24 mouse cellular contexts compared by ENCODE assay signal in genomic region chr13:115130035-115130434, GRCm38 (mm10). TPM values are rescaled to one million over a fixed set of nuclear protein-coding genes. Genes with fewer than 3 reads are reported as not detected.
DNase-seq lines count a peak whose midpoint lies in the region; ATAC-seq and TF ChIP-seq lines count a peak whose summit lies in the region.
"Had no signal": no experiment of that assay in that cellular context is flagged by ENCODE, and none has a peak within 500 bp of the region (broad histone marks: within the 10 kb centered on the region; RNA-seq: fewer than 3 reads in every experiment).

No protein-coding gene starts in this region.

- no peak for DNase-seq in heart, adult 2 months
- DNase-seq in ovary, postnatal 36 days (ENCODE audit: low spot score), result no peak
- DNase-seq in retina, postnatal 1 day, result no peak
- DNase-seq: adrenal gland, adult 2 months; adrenal gland, postnatal 10 days; adrenal gland, postnatal 25 days; cerebellum, adult 11-12 months; cerebellum, adult 2 months; cerebellum, adult 9-10 months; cerebellum, postnatal 10 days; cerebellum, postnatal 25 days; embryo, embryonic 11 days; forebrain, postnatal 0 days had no signal

- 47% methylated on average over 2 of the region's 2 CpGs for WGBS in heart, adult 2 months
- WGBS in heart, embryonic 12.5 days, result 79% methylated on average over 2 of the region's 2 CpGs
- 94% methylated on average over 2 of the region's 2 CpGs for WGBS in forebrain, embryonic 13.5 days

- no peak for TF ChIP-seq POLR2A in heart, adult 2 months (IDR thresholded peaks at IDR 0.05; ENCODE audit: insufficient read depth, low read depth, low read length)

- H3K9ac ChIP-seq in heart, adult 2 months (ENCODE audit: low read depth, low read length), result no peak overlapping the region
- no peak overlapping the region for H3K9ac ChIP-seq in heart, embryonic 12.5 days
- no peak overlapping the region for H3K9ac ChIP-seq in forebrain, embryonic 13.5 days
- H3K9ac ChIP-seq: embryonic facial prominence, embryonic 13.5 days; embryonic facial prominence, embryonic 15.5 days; forebrain, embryonic 12.5 days; forebrain, embryonic 15.5 days; forebrain, postnatal 0 days had no signal

- H3K9me3 ChIP-seq in heart, embryonic 12.5 days (replicated peaks), result no peaks in the 10 kb centered on the region
- H3K9me3 ChIP-seq in forebrain, embryonic 13.5 days (replicated peaks), result no peaks in the 10 kb centered on the region
- H3K9me3 ChIP-seq: embryonic facial prominence, embryonic 13.5 days; embryonic facial prominence, embryonic 15.5 days; forebrain, embryonic 10.5 days; forebrain, embryonic 12.5 days; forebrain, embryonic 15.5 days had no signal

- H3K79me2 ChIP-seq in heart, adult 2 months (replicated peaks; ENCODE audit: control insufficient read depth, insufficient read depth, low read length), result no peaks in the 10 kb centered on the region

- no peak overlapping the region for H3K4me3 ChIP-seq in heart, adult 2 months
- H3K4me3 ChIP-seq in heart, embryonic 12.5 days, result no peak overlapping the region
- no peak overlapping the region for H3K4me3 ChIP-seq in forebrain, embryonic 13.5 days
- H3K4me3 ChIP-seq: embryonic facial prominence, embryonic 13.5 days; embryonic facial prominence, embryonic 15.5 days; erythroblast, embryonic 14.5 days; forebrain, embryonic 10.5 days; forebrain, embryonic 12.5 days; forebrain, embryonic 15.5 days had no signal

- TF ChIP-seq CTCF in heart, adult 2 months (IDR thresholded peaks at IDR 0.05), result no peak

- peak overlapping the region; percentile 19 for H3K27ac ChIP-seq in heart, adult 2 months
- H3K27ac ChIP-seq in heart, embryonic 12.5 days (ENCODE audit: poor library complexity, severe bottlenecking), result no peak overlapping the region
- no peak overlapping the region for H3K27ac ChIP-seq in forebrain, embryonic 13.5 days
- H3K27ac ChIP-seq: embryonic facial prominence, embryonic 13.5 days; embryonic facial prominence, embryonic 15.5 days; forebrain, embryonic 10.5 days; forebrain, embryonic 12.5 days; forebrain, embryonic 15.5 days had no signal

- intact Hi-C loops in heart, adult 2 months (cut with DNase I), result no loop called here

- no peaks in the 10 kb centered on the region for H3K27me3 ChIP-seq in heart, adult 2 months (ENCODE audit: control insufficient read depth, insufficient read depth, low read length)
- H3K27me3 ChIP-seq in heart, embryonic 12.5 days (replicated peaks), result no peaks in the 10 kb centered on the region
- no peaks in the 10 kb centered on the region for H3K27me3 ChIP-seq in forebrain, embryonic 13.5 days
- H3K27me3 ChIP-seq: embryonic facial prominence, embryonic 13.5 days; embryonic facial prominence, embryonic 15.5 days; forebrain, embryonic 12.5 days; forebrain, embryonic 15.5 days had no signal

- no peak overlapping the region for H3K4me2 ChIP-seq in heart, embryonic 12.5 days
- H3K4me2 ChIP-seq in forebrain, embryonic 13.5 days, result no peak overlapping the region
- H3K4me2 ChIP-seq: embryonic facial prominence, embryonic 13.5 days; embryonic facial prominence, embryonic 15.5 days; forebrain, embryonic 12.5 days; forebrain, embryonic 15.5 days had no signal

- H3K4me1 ChIP-seq in heart, adult 2 months (ENCODE audit: control insufficient read depth, insufficient read depth, low read length), result peaks cover 4% of the 10 kb centered on the region
- H3K4me1 ChIP-seq in heart, embryonic 12.5 days (replicated peaks), result 0 out of 2 replicates have a peak, but pooled peaks cover 7% of the 10 kb centered on the region
- H3K4me1 ChIP-seq in forebrain, embryonic 13.5 days, result no peaks in the 10 kb centered on the region
- H3K4me1 ChIP-seq: embryonic facial prominence, embryonic 13.5 days; embryonic facial prominence, embryonic 15.5 days; forebrain, embryonic 10.5 days; forebrain, embryonic 12.5 days; forebrain, embryonic 15.5 days had no signal

- no peak for TF ChIP-seq EP300 in heart, adult 2 months (IDR thresholded peaks at IDR 0.05; ENCODE audit: insufficient read depth, low read depth, low read length)

- ATAC-seq in heart, embryonic 12.5 days (ENCODE audit: insufficient number of reproducible peaks, low FRiP score), result no peak
- ATAC-seq in common myeloid progenitor, adult 5-6 weeks (replicated peaks; ENCODE audit: low read depth, poor library complexity, severe bottlenecking), result 0 out of 2 replicates have a peak, but pooled peaks have one; percentile 38
- 0 out of 2 replicates have a peak, but pooled peaks have one; percentile 46 for ATAC-seq in megakaryocyte, adult 5-6 weeks (ENCODE audit: poor library complexity, severe bottlenecking)
- ATAC-seq in forebrain, embryonic 13.5 days, result no peak
- ATAC-seq: forebrain, embryonic 15.5 days; forebrain, postnatal 0 days had no signal

- H3K36me3 ChIP-seq in heart, adult 2 months (ENCODE audit: control insufficient read depth, insufficient read depth, low read length), result no peaks in the 10 kb centered on the region; the same call in none of the 2 replicates
- no peaks in the 10 kb centered on the region for H3K36me3 ChIP-seq in heart, embryonic 12.5 days
- no peaks in the 10 kb centered on the region for H3K36me3 ChIP-seq in forebrain, embryonic 13.5 days (ENCODE audit: poor library complexity, severe bottlenecking)
- H3K36me3 ChIP-seq: embryonic facial prominence, embryonic 13.5 days; embryonic facial prominence, embryonic 15.5 days; forebrain, embryonic 10.5 days; forebrain, embryonic 12.5 days; forebrain, embryonic 15.5 days had no signal

RNA-seq across cellular contexts. Expression of gene Itga1, which starts 28.3 kb away (rescaled TPM):
- total RNA-seq in heart, adult 2 months (2021), result 10 to 100 TPM; 34.8 TPM
- polyA plus RNA-seq in heart, adult 2 months (2012; rRNA removed), result 6.8 and 14.0 TPM in 2 replicates
- 33.0 and 33.3 TPM in 2 replicates for polyA plus RNA-seq in heart, embryonic 12.5 days (2016; fragmentation: Nextera tagmentation; extraction: Ambion mirVana)
- total RNA-seq in common myeloid progenitor, adult 5-6 weeks (2017), result 1.5 and 1.9 TPM in 2 replicates
- 60.3 and 63.4 TPM in 2 replicates for total RNA-seq in megakaryocyte, adult 5-6 weeks (2015)
- 45.5 and 47.2 TPM in 2 replicates for total RNA-seq in megakaryocyte, adult 5-6 weeks (2017)
- 5.3 and 5.6 TPM in 2 replicates for polyA plus RNA-seq in forebrain, embryonic 13.5 days (2015; fragmentation: Nextera tagmentation; extraction: Ambion mirVana)
- total RNA-seq: MEL had no signal
- polyA plus RNA-seq: erythroblast, embryonic 14.5 days had no signal

RNA-seq across cellular contexts. Expression of gene Gm49395, which starts 28.3 kb away (rescaled TPM):
- total RNA-seq in heart, adult 2 months (2021), result 10 to 100 TPM in 1 of 2 experiments, 1 to 10 TPM in 1; 7.8 to 10.5 TPM
- 0.64 and 2.4 TPM in 2 replicates for polyA plus RNA-seq in heart, adult 2 months (2012; rRNA removed)
- 8.1 and 9.2 TPM in 2 replicates for polyA plus RNA-seq in heart, embryonic 12.5 days (2016; fragmentation: Nextera tagmentation; extraction: Ambion mirVana)
- 11.1 TPM in 1 of 2 replicates, not detected in the other for total RNA-seq in common myeloid progenitor, adult 5-6 weeks (2017)
- total RNA-seq in megakaryocyte, adult 5-6 weeks (2015), result 12.9 and 14.0 TPM in 2 replicates
- total RNA-seq in megakaryocyte, adult 5-6 weeks (2017), result 7.0 and 9.2 TPM in 2 replicates
- polyA plus RNA-seq in forebrain, embryonic 13.5 days (2015; fragmentation: Nextera tagmentation; extraction: Ambion mirVana), result 2.7 and 2.8 TPM in 2 replicates

RNA-seq across cellular contexts. Expression of gene Pelo, which starts 40.0 kb away (rescaled TPM):
- total RNA-seq in heart, adult 2 months (2021), result 10 to 100 TPM; 15.6 to 18.0 TPM
- polyA plus RNA-seq in heart, adult 2 months (2012; rRNA removed), result 16.1 and 16.5 TPM in 2 replicates
- 7.1 TPM in 2 replicates for polyA plus RNA-seq in heart, embryonic 12.5 days (2016; fragmentation: Nextera tagmentation; extraction: Ambion mirVana)
- total RNA-seq in common myeloid progenitor, adult 5-6 weeks (2017), result 8.3 and 10.0 TPM in 2 replicates
- total RNA-seq in megakaryocyte, adult 5-6 weeks (2015), result 7.8 and 11.6 TPM in 2 replicates
- total RNA-seq in megakaryocyte, adult 5-6 weeks (2017), result 5.7 and 7.0 TPM in 2 replicates
- polyA plus RNA-seq in forebrain, embryonic 13.5 days (2015; fragmentation: Nextera tagmentation; extraction: Ambion mirVana), result 4.3 and 4.5 TPM in 2 replicates

Comparison
In these comparisons a context has a peak if more than half of its experiments do, and no peak if none do; other contexts are left out.
1. ATAC-seq: peak in common myeloid progenitor, adult 5-6 weeks (single experiment) and megakaryocyte, adult 5-6 weeks (single experiment); none in heart, embryonic 12.5 days (single experiment) and forebrain, embryonic 13.5 days (single experiment).
2. RNA of gene Itga1, which starts 28.3 kb away (total RNA-seq): 45.5 to 63.4 TPM in megakaryocyte, adult 5-6 weeks and 34.8 TPM in heart, adult 2 months; 1.5 to 1.9 TPM in common myeloid progenitor, adult 5-6 weeks; every median in the first group is over 10 times any median in the second.